Mouse (Mus musculus) CH12.LX (cell line): ENCODE results near the gene Galnt17. TPM values are rescaled to one million over a fixed set of nuclear protein-coding genes. Genes with fewer than 3 reads are reported as not detected.

ENCODE experiments used
- DNase-seq: peaks from one replicate; pipeline ENCODE4 v3.0.0-alpha.2; 2013; ENCODE audit errors: extremely low read depth
- H3K27ac ChIP-seq: 2 replicates; pipeline ENCODE4 v1.5.1; 2012; ENCODE audit warnings: low read depth, mild to moderate bottlenecking, control low read depth, moderate library complexity; ENCODE audit not compliant: insufficient read depth
- H3K27me3 ChIP-seq: replicated peaks from 2 replicates; pipeline ENCODE3; 2012; ENCODE audit warnings: inconsistent platforms
- H3K36me3 ChIP-seq, 2 experiments: replicated peaks in 1 of 2; 2 replicates each; pipeline versions ENCODE3 to v1.6.1; 2012; ENCODE audit warnings: inconsistent platforms in 1 of 2, low read length in 1 of 2, mild to moderate bottlenecking in 1 of 2, mixed read lengths in 1 of 2, moderate library complexity in 1 of 2; ENCODE audit not compliant: control insufficient read depth in 1 of 2, insufficient read depth in 1 of 2
- H3K4me1 ChIP-seq, 2 experiments: 2 replicates each; pipeline ENCODE4 v1.6.1; 2012; ENCODE audit warnings: inconsistent platforms in 1 of 2, moderate library complexity in 1 of 2; ENCODE audit not compliant: insufficient read depth in 2 of 2, control insufficient read depth in 1 of 2
- H3K4me2 ChIP-seq: 2 replicates; pipeline ENCODE4 v1.6.1; 2012; ENCODE audit warnings: low read depth, mild to moderate bottlenecking, control low read depth; ENCODE audit not compliant: poor library complexity, insufficient read depth, severe bottlenecking
- H3K4me3 ChIP-seq, 3 experiments: fragments of 150-350 bp in 1 of 3; sonication (generic) in 1 of 3; replicated peaks in 1 of 3; 2 replicates each; pipeline versions ENCODE3 to v1.5.1; 2011 to 2012; ENCODE audit warnings: low read depth in 2 of 3, low read length in 2 of 3, mild to moderate bottlenecking in 2 of 3, moderate library complexity in 2 of 3, control low read depth in 1 of 3, improper control_type of control experiment in 1 of 3, inconsistent platforms in 1 of 3, mixed read lengths in 1 of 3; ENCODE audit not compliant: poor library complexity in 1 of 3
- H3K79me2 ChIP-seq: replicated peaks from 2 replicates; pipeline ENCODE4 v1.6.1; 2012; ENCODE audit warnings: mild to moderate bottlenecking, moderate library complexity; ENCODE audit not compliant: control insufficient read depth, poor library complexity, insufficient read depth, severe bottlenecking; ENCODE audit errors: extremely low read depth
- H3K9ac ChIP-seq: 2 replicates; pipeline ENCODE4 v1.6.1; 2012; ENCODE audit warnings: low read depth, mild to moderate bottlenecking, control low read depth, moderate library complexity; ENCODE audit not compliant: insufficient read depth
- H3K9me3 ChIP-seq: replicated peaks from 2 replicates; pipeline ENCODE3; 2012; ENCODE audit warnings: low read length, inconsistent platforms, mixed read lengths
- CHD2 ChIP-seq: IDR thresholded peaks from 2 replicates; pipeline ENCODE4 v1.6.1; 2011; ENCODE audit warnings: low read length, improper control_type of control experiment
- CTCF ChIP-seq, 2 experiments: IDR thresholded peaks in 1 of 2; conservative IDR thresholded peaks in 1 of 2; 2 replicates each; pipeline ENCODE4 v1.5.1; 2011 to 2012; ENCODE audit warnings: low read depth in 2 of 2, low read length in 2 of 2, improper control_type of control experiment in 1 of 2, inconsistent platforms in 1 of 2, mild to moderate bottlenecking in 1 of 2, moderate library complexity in 1 of 2
- ELF1 ChIP-seq: IDR thresholded peaks from 2 replicates; pipeline ENCODE4 v1.6.1; 2014; ENCODE audit warnings: low read depth, mild to moderate bottlenecking, inconsistent platforms, low read length, improper control_type of control experiment
- EP300 ChIP-seq: IDR thresholded peaks from 2 replicates; pipeline ENCODE4 v1.6.1; 2011; ENCODE audit warnings: low read length, improper control_type of control experiment
- ETS1 ChIP-seq: conservative IDR thresholded peaks from 2 replicates; pipeline ENCODE4 v1.6.1; 2012; ENCODE audit warnings: low read depth, mild to moderate bottlenecking, inconsistent platforms, low read length, improper control_type of control experiment, moderate library complexity
- HCFC1 ChIP-seq: IDR thresholded peaks from 2 replicates; pipeline ENCODE4 v1.6.1; 2012; ENCODE audit warnings: low read depth, mild to moderate bottlenecking, inconsistent platforms, low read length, improper control_type of control experiment
- KAT2A ChIP-seq: IDR thresholded peaks from 2 replicates; pipeline ENCODE4 v1.6.1; 2012; ENCODE audit warnings: low read length, improper control_type of control experiment, inconsistent platforms; ENCODE audit not compliant: insufficient replicate concordance
- MAFK ChIP-seq: IDR thresholded peaks from 2 replicates; pipeline ENCODE4 v1.6.1; 2011; ENCODE audit warnings: low read length, improper control_type of control experiment; ENCODE audit not compliant: insufficient replicate concordance
- MAX ChIP-seq: IDR thresholded peaks from 2 replicates; pipeline ENCODE4 v1.6.1; 2011; ENCODE audit warnings: low read length, improper control_type of control experiment
- NELFE ChIP-seq: IDR thresholded peaks from 2 replicates; pipeline ENCODE4 v1.6.1; 2011; ENCODE audit warnings: low read depth, low read length, improper control_type of control experiment
- NRF1 ChIP-seq: IDR thresholded peaks from 2 replicates; pipeline ENCODE4 v1.6.1; 2014; ENCODE audit warnings: low read depth, mild to moderate bottlenecking, inconsistent platforms, low read length, improper control_type of control experiment, moderate library complexity
- PAX5 ChIP-seq: IDR thresholded peaks from 2 replicates; pipeline ENCODE4 v1.6.1; 2012; ENCODE audit warnings: low read length, inconsistent platforms, mixed read lengths
- POLR2A ChIP-seq: IDR thresholded peaks from 2 replicates; pipeline ENCODE4 v1.6.1; 2011; ENCODE audit warnings: low read depth, mild to moderate bottlenecking, improper control_type of control experiment, low read length
- RAD21 ChIP-seq: IDR thresholded peaks from 2 replicates; pipeline ENCODE4 v1.6.1; 2011; ENCODE audit warnings: low read depth, mild to moderate bottlenecking, low read length, improper control_type of control experiment, moderate library complexity
- RCOR1 ChIP-seq: conservative IDR thresholded peaks from 2 replicates; pipeline ENCODE4 v1.6.1; 2012; ENCODE audit warnings: low read depth, mild to moderate bottlenecking, inconsistent platforms, low read length, improper control_type of control experiment
- SIN3A ChIP-seq: IDR thresholded peaks from 2 replicates; pipeline ENCODE4 v1.6.1; 2012; ENCODE audit warnings: low read length, improper control_type of control experiment, inconsistent platforms
- TCF12 ChIP-seq: IDR thresholded peaks from 2 replicates; pipeline ENCODE4 v1.6.1; 2014; ENCODE audit warnings: low read depth, mild to moderate bottlenecking, inconsistent platforms, low read length, improper control_type of control experiment
- UBTF ChIP-seq: IDR thresholded peaks from 2 replicates; pipeline ENCODE4 v1.6.1; 2012; ENCODE audit warnings: low read depth, mild to moderate bottlenecking, inconsistent platforms, low read length, improper control_type of control experiment, moderate library complexity
- USF1 ChIP-seq: IDR thresholded peaks from 2 replicates; pipeline ENCODE4 v1.6.1; 2014; ENCODE audit warnings: low read depth, mild to moderate bottlenecking, inconsistent platforms, low read length, improper control_type of control experiment
- ZKSCAN1 ChIP-seq: IDR thresholded peaks from 2 replicates; pipeline ENCODE4 v1.6.1; 2012; ENCODE audit warnings: low read depth, inconsistent platforms, low read length, improper control_type of control experiment, borderline replicate concordance
- ZMIZ1 ChIP-seq: IDR thresholded peaks from 2 replicates; pipeline ENCODE4 v1.6.1; 2012; ENCODE audit warnings: low read depth, mild to moderate bottlenecking, inconsistent platforms, low read length, improper control_type of control experiment
- dilution Hi-C: fragments of 300-500 bp; cut with MboI; formaldehyde crosslinking; loops from 2 replicates; pipeline ENCODE4 v1.14.3; 2020; ENCODE audit warnings: low sequenced_read_pairs; ENCODE audit not compliant: extremely low pct_unique_long_range_greater_than_20kb, extremely low pct_ligation_motif_present
- in situ Hi-C: fragments of 300-500 bp; cut with MboI; formaldehyde crosslinking; loops from 3 replicates; pipeline ENCODE4 v1.14.3; 2019; ENCODE audit warnings: low sequenced_read_pairs, low pct_ligation_motif_present, low pct_unique_long_range_greater_than_20kb, mixed read lengths
- polyA plus RNA-seq: library from polyadenylated mRNA; unstranded; fragments of >175 nt; gene quantifications from 2 replicates; pipeline ENCODE4 v1.2.1, GENCODE M21; 2012; ENCODE audit warnings: low read depth; ENCODE audit not compliant: insufficient read length
- total RNA-seq, 2 experiments: library from RNA; depleted of rRNA; stranded (reverse); fragments of 300-350 nt in 1 of 2; fragments of >200 nt in 1 of 2; gene quantifications; 2 replicates each; pipeline ENCODE4 v1.2.3; 2012 to 2014

Gene Galnt17
- total and polyA plus RNA-seq, 3 experiments, result 0.09 TPM; not detected in 2

- DNase-seq, result no peak
Measured at GRCm38 (mm10) chr5:131264145-131264544, 44.2 kb downstream of the Galnt17 start.

GRCm38 (mm10) chr5:131250701-131251636 is 57.3 kb downstream of the Galnt17 start:
- H3K9me3 ChIP-seq, result peaks cover 61% of the 10 kb centered on the region
- DNase-seq, result no peak
- no peak overlapping the region for H3K4me3 ChIP-seq
- in situ Hi-C loops, result no loop called here
- H3K4me1 ChIP-seq, result no peaks in the 10 kb centered on the region
- dilution Hi-C loops, result no loop called here
- no peaks in the 10 kb centered on the region for H3K36me3 ChIP-seq
- no peak overlapping the region for H3K27ac ChIP-seq
- H3K9ac ChIP-seq, result no peak overlapping the region
- TF ChIP-seq POLR2A (no peak), TCF12 (no peak), NELFE (no peak), KAT2A (no peak), USF1 (no peak), RAD21 (no peak), NRF1 (no peak)
- TF ChIP-seq, all 38 proteins: peak for 0
- Histone ChIP-seq H3K79me2 (no peaks in the 10 kb centered on the region), H3K27me3 (no peaks in the 10 kb centered on the region), H3K4me2 (no peak overlapping the region)

More at GRCm38 (mm10) chr5:131264145-131264544, 44.2 kb downstream of the Galnt17 start:
- in situ Hi-C loops (no loop called here), dilution Hi-C loops (no loop called here)
- Histone ChIP-seq H3K79me2 (no peaks in the 10 kb centered on the region), H3K9me3 (peaks cover 73% of the 10 kb centered on the region), H3K36me3 (no peaks in the 10 kb centered on the region), H3K4me1 (no peaks in the 10 kb centered on the region), H3K9ac (no peak overlapping the region), H3K4me3 (no peak overlapping the region), H3K27me3 (no peaks in the 10 kb centered on the region), H3K27ac (no peak overlapping the region), H3K4me2 (no peak overlapping the region)
- no peak for TF ChIP-seq TCF12
- no peak for TF ChIP-seq ETS1
- TF ChIP-seq EP300, result no peak
- TF ChIP-seq ELF1, result no peak

GRCm38 (mm10) chr5:131248416-131248815 is 59.9 kb downstream of the Galnt17 start:
- dilution Hi-C loops, result no loop called here
- peaks cover 63% of the 10 kb centered on the region for H3K9me3 ChIP-seq
- H3K4me3 ChIP-seq, result no peak overlapping the region
- H3K27ac ChIP-seq, result no peak overlapping the region
- in situ Hi-C loops, result no loop called here
- H3K27me3 ChIP-seq, result no peaks in the 10 kb centered on the region
- H3K9ac ChIP-seq, result no peak overlapping the region
- TF ChIP-seq KAT2A, result no peak
- TF ChIP-seq ETS1, result no peak
- TF ChIP-seq TCF12, result no peak
- no peak for TF ChIP-seq RCOR1
- no peak for TF ChIP-seq UBTF
- TF ChIP-seq CTCF (conservative IDR thresholded peaks at IDR 0.05 in 1 of 2, IDR thresholded peaks at IDR 0.05 in 1 of 2; ENCODE audit: low read depth in 2 of 2, low read length in 2 of 2), result no peak
- TF ChIP-seq ELF1, result no peak
- TF ChIP-seq NELFE, result no peak
- TF ChIP-seq ZKSCAN1, result no peak
- no peak for TF ChIP-seq MAX
- no peak for TF ChIP-seq USF1
- no peak for TF ChIP-seq CHD2
- no peak for TF ChIP-seq ZMIZ1
- TF ChIP-seq SIN3A, result no peak
- TF ChIP-seq EP300, result no peak
- no peak for TF ChIP-seq PAX5
- TF ChIP-seq POLR2A, result no peak
- TF ChIP-seq MAFK, result no peak
- no peak for TF ChIP-seq HCFC1
- H3K36me3 ChIP-seq, result no peaks in the 10 kb centered on the region
- H3K79me2 ChIP-seq, result no peaks in the 10 kb centered on the region
- no peak for DNase-seq
- no peaks in the 10 kb centered on the region for H3K4me1 ChIP-seq
- H3K4me2 ChIP-seq, result no peak overlapping the region
